Mouse (Mus musculus) urinary bladder, adult 18-20 months (tissue): ENCODE data around the gene Olfr1258.
"Not testable (repeated sequence)": the region's sequence is repeated elsewhere in the genome, so short reads cannot be mapped to it uniquely, and the experiment has no call there.

Source experiments
- DNase-seq, 2 experiments: peaks; one replicate each; pipeline ENCODE4 v3.0.0; 2022; ENCODE audit warnings: low spot score in 2 of 2, mixed read lengths in 2 of 2

The Olfr1258 gene

DNA sequence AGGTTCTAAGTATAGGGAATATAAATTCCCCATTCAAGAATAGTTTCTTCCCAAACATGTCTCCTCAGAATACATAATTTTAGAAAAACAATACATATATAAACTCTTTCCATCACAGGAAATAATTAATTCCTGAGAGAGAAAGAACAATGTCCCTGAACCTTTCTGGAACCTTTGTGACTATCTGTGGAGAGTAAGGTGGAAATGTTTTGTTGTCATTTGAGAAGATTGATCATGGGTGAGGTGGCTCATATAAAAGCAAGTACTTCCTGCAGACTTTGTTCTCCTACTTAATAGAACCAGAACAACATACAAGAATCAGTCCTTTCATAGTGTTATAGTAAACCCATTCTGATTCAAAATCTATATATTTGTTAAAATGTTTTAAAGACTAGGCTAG lies at the start of gene Olfr1258:
Olfr1258 (plus strand) TSS at position 301 of the 400 bp plus-strand sequence.
- DNase-seq: no peak

- no peak for DNase-seq
Observed at GRCm38 (mm10) chr2:89878137-89878536, 49.0 kb upstream of the Olfr1258 start, which contains the start of gene Olfr1257. Gene Olfr1257 (plus strand): TSS chr2:89878437.

DNA sequence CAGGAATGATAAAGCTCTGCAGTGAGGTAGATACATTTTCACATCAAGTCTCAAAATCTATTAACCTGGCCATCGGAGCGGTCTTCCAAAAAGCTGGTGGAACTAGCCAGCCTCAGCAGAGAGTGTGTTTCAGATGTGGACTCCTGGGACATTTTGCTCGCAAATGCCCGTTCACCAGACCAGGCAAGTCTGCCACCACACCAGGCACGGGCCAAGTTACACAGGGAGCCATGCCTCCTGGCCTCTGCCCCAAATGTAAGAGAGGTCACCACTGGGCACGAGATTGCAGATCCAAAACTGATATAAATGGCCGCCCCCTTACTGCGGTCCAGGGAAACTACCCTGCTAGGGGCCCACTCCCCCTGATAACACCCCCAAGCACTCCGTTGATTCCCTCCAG lies 14.5 kb upstream of the Olfr1258 start:
- DNase-seq: not testable (repeated sequence)

GRCm38 (mm10) chr2:89948564-89948963 lies 21.5 kb downstream of the Olfr1258 start, which contains the start of gene Olfr1259:
Gene Olfr1259 (minus strand): TSS chr2:89948664.
- DNase-seq: no peak

DNA sequence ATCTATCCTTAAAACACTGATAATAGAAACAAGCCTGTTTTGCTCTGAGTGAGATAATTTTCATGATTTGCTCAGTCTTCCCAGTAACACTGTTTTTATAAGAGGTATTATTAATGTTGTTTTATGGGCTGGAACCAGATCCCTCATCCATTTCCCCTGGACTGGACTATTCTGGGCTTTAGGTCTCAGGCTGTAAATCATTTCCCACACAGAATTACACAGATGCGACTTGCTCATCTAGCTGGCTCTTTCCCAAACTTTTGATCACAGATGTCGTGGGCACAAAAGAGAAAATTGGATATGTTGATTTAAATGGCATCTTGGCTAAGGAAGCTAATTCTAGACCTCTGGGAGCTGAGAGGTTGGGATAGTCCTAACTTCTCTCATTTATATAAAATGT lies 47.1 kb downstream of the Olfr1258 start, which contains the start of gene Olfr1260:
Olfr1260 (plus strand) TSS at position 157 of the 400 bp plus-strand sequence.
- DNase-seq: no peak

DNA sequence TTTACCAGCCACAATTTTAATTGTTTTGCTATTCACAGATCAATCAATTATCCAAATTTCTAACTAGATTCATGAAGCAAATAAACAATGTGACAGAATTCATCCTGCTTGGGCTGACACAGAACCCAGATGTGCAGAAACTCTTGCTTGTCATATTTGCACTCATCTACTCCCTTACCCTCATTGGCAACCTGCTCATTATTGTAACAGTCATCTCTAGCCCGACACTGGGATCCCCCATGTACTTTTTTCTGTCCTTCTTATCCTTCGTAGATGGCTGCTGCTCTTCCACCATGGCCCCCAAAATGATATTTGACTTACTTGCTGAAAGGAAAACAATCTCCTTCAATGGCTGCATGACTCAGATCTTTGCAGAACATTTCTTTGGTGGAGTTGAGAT lies 50.6 kb downstream of the Olfr1258 start:
- DNase-seq: no peak
